ENCODE assay signal across 8 mouse cellular contexts in genomic region chr8:80880196-80881106, GRCm38 (mm10). TPM values are rescaled to one million over a fixed set of nuclear protein-coding genes. Genes with fewer than 3 reads are reported as not detected.
A peak's percentile ranks its signal among the peaks of the same experiment; 100 is the strongest.
DNase-seq lines count a peak whose midpoint lies in the region; ATAC-seq and TF ChIP-seq lines count a peak whose summit lies in the region.

Gab1 (minus strand) TSS chr8:80880519.

- peak within 1 kb of the TSS; percentile 71 to 90 for H3K4me3 ChIP-seq in ES-E14 (ENCODE audit: insufficient read depth in 1 of 2, low read depth in 1 of 2, low read length in 2 of 2, poor library complexity in 1 of 2, severe bottlenecking in 1 of 2)
- H3K4me3 ChIP-seq in forebrain, embryonic 15.5 days: peak within 1 kb of the TSS; percentile 75
- H3K4me3 ChIP-seq in heart, postnatal 0 days (ENCODE audit: low read depth, low read length): peak within 1 kb of the TSS; percentile 97
- peak within 1 kb of the TSS; percentile 67 for H3K4me3 ChIP-seq in liver, embryonic 15.5 days (replicated peaks)
- H3K4me3 ChIP-seq in neural tube, embryonic 13.5 days: peak within 1 kb of the TSS; percentile 64

- WGBS in forebrain, embryonic 15.5 days: 1% methylated on average over 68 of the region's 70 CpGs
- 1% methylated on average over 70 of the region's 70 CpGs for WGBS in heart, postnatal 0 days
- WGBS in liver, embryonic 15.5 days (ENCODE audit: insufficient replicate concordance): 2% methylated on average over 69 of the region's 70 CpGs
- WGBS in neural tube, embryonic 13.5 days: 1% methylated on average over 64 of the region's 70 CpGs

- H3K36me3 ChIP-seq in ES-E14 (ENCODE audit: control insufficient read depth, insufficient read depth, low read length, poor library complexity, severe bottlenecking): no peaks in the 10 kb centered on the region
- no peaks in the 10 kb centered on the region for H3K36me3 ChIP-seq in forebrain, embryonic 15.5 days
- H3K36me3 ChIP-seq in heart, postnatal 0 days (replicated peaks; ENCODE audit: control insufficient read depth, insufficient read depth, low read length): no peaks in the 10 kb centered on the region
- H3K36me3 ChIP-seq in liver, embryonic 15.5 days (replicated peaks): no peaks in the 10 kb centered on the region
- no peaks in the 10 kb centered on the region for H3K36me3 ChIP-seq in neural tube, embryonic 13.5 days

- peak within 1 kb of the TSS; percentile 66 for H3K4me2 ChIP-seq in forebrain, embryonic 15.5 days (replicated peaks)
- H3K4me2 ChIP-seq in heart, postnatal 0 days (ENCODE audit: low read depth, low read length): peak within 1 kb of the TSS; percentile 66
- peak within 1 kb of the TSS; percentile 83 for H3K4me2 ChIP-seq in liver, embryonic 15.5 days
- peak within 1 kb of the TSS; percentile 63 for H3K4me2 ChIP-seq in neural tube, embryonic 13.5 days

- peak; percentile 56 for TF ChIP-seq CTCF in heart, postnatal 0 days (IDR thresholded peaks at IDR 0.05; ENCODE audit: low read depth)

- H3K9me3 ChIP-seq in ES-E14 (ENCODE audit: control insufficient read depth, insufficient read depth, low read depth, low read length): no peaks in the 10 kb centered on the region
- no peaks in the 10 kb centered on the region for H3K9me3 ChIP-seq in forebrain, embryonic 15.5 days
- no peaks in the 10 kb centered on the region for H3K9me3 ChIP-seq in heart, postnatal 0 days (replicated peaks; ENCODE audit: control insufficient read depth, low read length)
- H3K9me3 ChIP-seq in liver, embryonic 15.5 days (replicated peaks): no peaks in the 10 kb centered on the region
- H3K9me3 ChIP-seq in neural tube, embryonic 13.5 days: no peaks in the 10 kb centered on the region

- ATAC-seq in forebrain, embryonic 15.5 days (replicated peaks): peak; percentile 97
- peak; percentile 92 for ATAC-seq in heart, postnatal 0 days (ENCODE audit: insufficient read depth, low read depth)
- ATAC-seq in liver, embryonic 15.5 days (ENCODE audit: insufficient read depth): peak; percentile 86
- ATAC-seq in neural tube, embryonic 13.5 days (ENCODE audit: low read depth): peak; percentile 98

- H3K27me3 ChIP-seq in forebrain, embryonic 15.5 days: no peaks in the 10 kb centered on the region
- H3K27me3 ChIP-seq in heart, postnatal 0 days (ENCODE audit: control insufficient read depth, insufficient read depth, low read length): no peaks in the 10 kb centered on the region
- peaks cover 52% of the 10 kb centered on the region for H3K27me3 ChIP-seq in liver, embryonic 15.5 days
- no peaks in the 10 kb centered on the region for H3K27me3 ChIP-seq in neural tube, embryonic 13.5 days

- peak within 1 kb of the TSS; percentile 65 for H3K9ac ChIP-seq in ES-E14 (ENCODE audit: insufficient read depth, low read depth, low read length, poor library complexity, severe bottlenecking)
- H3K9ac ChIP-seq in forebrain, embryonic 15.5 days (replicated peaks): peak within 1 kb of the TSS; percentile 68
- peak within 1 kb of the TSS; percentile 92 for H3K9ac ChIP-seq in heart, postnatal 0 days (replicated peaks; ENCODE audit: low read depth, low read length)
- peak within 1 kb of the TSS; percentile 55 for H3K9ac ChIP-seq in liver, embryonic 15.5 days
- H3K9ac ChIP-seq in neural tube, embryonic 13.5 days: peak within 1 kb of the TSS; percentile 79

- peak; percentile 93 for DNase-seq in ES-E14 (ENCODE audit: low read depth, low spot score)
- peak; percentile 64 for DNase-seq in cerebellum, adult 11-12 months
- peak; percentile 93 for DNase-seq in heart, postnatal 0 days (ENCODE audit: low spot score)
- peak; percentile 95 to 97 for DNase-seq in kidney, postnatal 4 days
- peak; percentile 33 to 45 for DNase-seq in thymus, adult 18-20 months

- H3K27ac ChIP-seq in ES-E14 (ENCODE audit: insufficient read depth, low read depth, low read length, poor library complexity, severe bottlenecking): no peak within 1 kb of the TSS
- H3K27ac ChIP-seq in forebrain, embryonic 15.5 days (replicated peaks): peak within 1 kb of the TSS; percentile 93
- peak within 1 kb of the TSS; percentile 98 for H3K27ac ChIP-seq in heart, postnatal 0 days (ENCODE audit: low read depth)
- H3K27ac ChIP-seq in liver, embryonic 15.5 days (replicated peaks): peak within 1 kb of the TSS; percentile 83
- H3K27ac ChIP-seq in neural tube, embryonic 13.5 days (replicated peaks): peak within 1 kb of the TSS; percentile 92

- in situ Hi-C loops in ES-E14 (cut with MboI; ENCODE audit: low sequenced_read_pairs in 2 of 2, unreplicated experiment in 2 of 2): no loop called here

- peak; percentile 69; the same call in 1 of the 2 replicates for TF ChIP-seq EP300 in heart, postnatal 0 days (IDR thresholded peaks at IDR 0.05; ENCODE audit: low read depth)

- no peaks in the 10 kb centered on the region for H3K4me1 ChIP-seq in ES-E14 (ENCODE audit: control insufficient read depth in 2 of 2, insufficient read depth in 2 of 2, low read length in 2 of 2, poor library complexity in 1 of 2)
- peaks cover 36% of the 10 kb centered on the region for H3K4me1 ChIP-seq in forebrain, embryonic 15.5 days
- H3K4me1 ChIP-seq in heart, postnatal 0 days (ENCODE audit: control insufficient read depth, insufficient read depth): peaks cover 11% of the 10 kb centered on the region
- peaks cover 36% of the 10 kb centered on the region for H3K4me1 ChIP-seq in liver, embryonic 15.5 days (replicated peaks)
- peaks cover 32% of the 10 kb centered on the region for H3K4me1 ChIP-seq in neural tube, embryonic 13.5 days (replicated peaks)

TF ChIP-seq in ES-E14, 5 proteins besides CTCF, POLR2A, EP300 and RAD21:
- TF ChIP-seq MAFK (IDR thresholded peaks at IDR 0.05; ENCODE audit: insufficient read depth, low read depth, low read length): no peak
- no peak for TF ChIP-seq ZC3H11A (IDR thresholded peaks at IDR 0.05; ENCODE audit: borderline replicate concordance, low read depth, low read length)
- peak; percentile 81 for TF ChIP-seq HCFC1 (IDR thresholded peaks at IDR 0.05; ENCODE audit: borderline replicate concordance, insufficient read depth, low read length)

RNA-seq across cellular contexts. Expression of gene Gab1, which starts in this region (rescaled TPM):
- total RNA-seq in ES-E14 (2012; rRNA removed): 55.1 and 70.9 TPM in 2 replicates
- 12.0 and 13.6 TPM in 2 replicates for polyA plus RNA-seq in forebrain, embryonic 15.5 days (2015; fragmentation: Nextera tagmentation; extraction: Ambion mirVana)
- 54.0 and 54.9 TPM in 2 replicates for total RNA-seq in heart, postnatal 0 days (2014; rRNA removed; ENCODE audit: low replicate concordance)
- polyA plus RNA-seq in heart, postnatal 0 days (2015; fragmentation: Nextera tagmentation; extraction: Ambion mirVana): 18.8 and 19.1 TPM in 2 replicates
- 7.1 and 7.2 TPM in 2 replicates for polyA plus RNA-seq in liver, embryonic 15.5 days (2015; fragmentation: Nextera tagmentation; extraction: Ambion mirVana)
- 12.8 and 14.2 TPM in 2 replicates for polyA plus RNA-seq in neural tube, embryonic 13.5 days (2015; fragmentation: Nextera tagmentation; extraction: Ambion mirVana)

Comparison
In these comparisons a context has a peak if more than half of its experiments do, and no peak if none do; other contexts are left out.
1. DNase-seq: peak in every context shown above with its lines; median percentile 96 in kidney, postnatal 4 days; 93 in ES-E14; 93 in heart, postnatal 0 days; 64 in cerebellum, adult 11-12 months; 39 in thymus, adult 18-20 months.